Mouse (Mus musculus) ovary, adult 18-20 months (tissue): ENCODE data around the gene Rela.

Source experiments
- DNase-seq: peaks from one replicate; pipeline ENCODE4 v3.0.0; 2022; ENCODE audit warnings: low spot score, mixed read lengths

Rela gene

DNA sequence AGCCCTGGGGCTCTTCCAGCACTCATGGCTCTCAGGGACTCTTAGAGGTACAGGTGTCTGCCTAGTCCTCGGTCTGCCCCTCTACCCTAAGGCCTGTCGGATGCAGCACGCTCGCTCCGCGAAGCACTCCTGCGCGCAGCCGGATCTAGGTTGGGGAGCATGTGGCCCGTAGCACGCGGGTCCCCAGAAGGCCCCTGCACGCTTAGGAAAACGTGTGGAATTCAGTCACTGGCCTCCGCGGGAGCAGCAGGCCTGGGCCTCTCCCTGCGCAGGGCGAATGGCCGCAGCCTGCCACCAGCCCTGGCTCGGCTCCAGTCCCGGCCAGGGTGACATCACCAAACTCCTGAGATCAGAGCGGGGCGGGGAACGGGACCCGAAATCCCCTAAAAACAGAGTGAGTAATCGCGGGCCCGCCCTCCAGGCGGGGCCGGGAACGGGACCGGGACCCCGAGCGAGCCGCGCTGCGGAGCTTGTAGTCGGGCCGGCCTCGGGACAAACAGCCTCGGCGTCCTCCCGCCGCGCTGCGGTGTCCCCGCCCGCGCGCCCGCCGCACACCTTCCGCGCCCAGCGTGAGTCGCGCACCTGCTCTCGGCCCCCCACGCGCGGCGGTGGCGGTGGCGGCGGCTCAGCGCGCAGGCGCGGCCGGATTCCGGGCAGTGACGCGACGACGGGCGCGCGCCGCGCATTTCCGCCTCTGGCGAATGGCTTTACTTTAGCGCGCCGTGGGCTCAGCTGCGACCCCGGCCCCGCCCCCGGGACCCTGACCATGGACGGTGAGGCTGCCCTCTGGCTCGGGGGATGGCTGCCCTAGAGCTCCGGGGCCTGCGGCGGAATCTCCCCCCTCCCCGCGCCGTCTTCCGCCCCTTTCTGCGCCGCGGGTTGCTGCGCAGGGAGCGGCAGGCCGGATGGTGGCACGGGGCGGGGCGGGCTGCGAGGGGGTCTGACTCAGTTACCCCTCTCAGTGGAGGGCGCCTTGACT, at the start of gene Rela:
TSS of gene Rela (plus strand) at position 415 of the 979 bp plus-strand sequence.
- DNase-seq, result peak; percentile 88

- no peak for DNase-seq
Observed at GRCm38 (mm10) chr19:5589159-5589558, 48.1 kb upstream of the Rela start.

DNA sequence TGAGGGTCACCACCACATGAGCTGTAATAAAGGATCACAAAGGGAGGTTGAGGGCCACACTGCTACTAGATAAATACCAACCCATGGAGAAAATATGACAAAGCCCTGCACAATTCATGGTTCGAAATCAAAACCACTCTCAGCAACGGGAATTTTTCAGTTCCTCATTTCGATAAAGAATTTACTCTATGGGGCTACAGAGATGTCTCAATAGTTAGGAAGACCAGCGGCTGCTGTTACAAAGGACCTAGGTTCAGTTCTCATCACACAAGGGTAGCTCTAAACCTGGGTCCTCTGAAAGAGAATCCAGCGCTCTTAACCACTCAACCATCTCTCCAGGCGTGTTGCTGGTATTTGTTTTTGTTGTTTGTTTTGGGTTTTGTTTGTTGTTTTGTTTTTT, 45.4 kb upstream of the Rela start:
- no peak for DNase-seq

DNA sequence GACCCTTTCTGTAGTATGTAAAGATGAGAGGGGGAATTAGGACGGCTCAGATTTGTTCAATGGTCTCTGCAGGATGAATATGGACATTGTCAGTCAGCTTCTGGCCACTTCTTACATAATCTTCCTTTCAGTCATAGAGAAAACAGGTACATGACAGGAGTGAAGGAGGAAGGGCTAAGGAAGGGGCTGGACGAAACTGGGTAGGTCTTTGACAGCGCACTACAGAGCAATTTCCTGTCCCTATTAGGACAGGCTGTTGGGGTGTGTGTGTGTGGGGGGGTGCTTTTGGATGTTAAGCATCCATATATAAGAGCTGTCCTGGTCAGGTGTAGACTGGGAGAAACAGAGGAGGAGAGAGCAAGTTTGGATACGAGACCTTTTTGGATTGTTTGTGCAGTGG, 38.1 kb upstream of the Rela start:
- DNase-seq, result no peak

DNA sequence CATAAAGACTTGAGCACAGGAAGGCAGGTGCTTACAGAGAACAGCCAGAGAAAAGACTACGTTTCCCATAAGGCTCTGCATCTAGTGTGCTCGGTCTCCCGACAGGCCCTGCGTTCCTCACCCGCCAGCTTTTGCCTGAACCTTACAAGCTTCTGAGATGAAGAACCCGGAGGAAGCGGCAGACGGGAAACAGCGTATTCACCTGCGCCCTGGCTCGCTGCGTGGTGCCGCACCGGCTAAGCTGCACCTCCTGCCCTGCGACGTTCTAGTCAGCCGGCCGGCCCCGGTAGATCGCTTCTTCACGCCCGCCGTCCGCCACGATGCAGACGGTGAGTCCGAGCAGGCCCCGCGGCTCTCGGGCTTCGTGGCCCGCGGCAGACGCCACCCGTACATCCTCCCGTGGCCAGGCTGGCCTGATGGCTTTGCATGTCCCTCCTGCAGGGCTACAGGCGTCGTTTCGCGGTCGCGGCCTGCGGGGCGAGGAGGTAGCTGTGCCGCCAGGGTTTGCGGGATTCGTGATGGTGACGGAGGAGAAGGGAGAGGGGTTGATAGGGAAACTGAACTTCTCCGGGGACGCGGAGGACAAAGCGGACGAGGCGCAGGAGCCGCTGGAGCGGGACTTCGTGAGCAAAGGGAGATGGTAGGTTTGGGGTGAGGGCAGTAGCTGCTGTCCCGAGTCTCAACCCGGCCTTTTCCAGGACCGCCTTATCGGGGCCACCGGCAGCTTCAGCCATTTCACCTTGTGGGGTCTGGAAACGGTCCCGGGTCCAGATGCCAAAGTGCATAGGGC, 35.3 kb upstream of the Rela start, which contains the start of gene Rnaseh2c:
TSS of gene Rnaseh2c (plus strand) at position 122 of the 790 bp plus-strand sequence.
- DNase-seq, result peak; percentile 55

DNA sequence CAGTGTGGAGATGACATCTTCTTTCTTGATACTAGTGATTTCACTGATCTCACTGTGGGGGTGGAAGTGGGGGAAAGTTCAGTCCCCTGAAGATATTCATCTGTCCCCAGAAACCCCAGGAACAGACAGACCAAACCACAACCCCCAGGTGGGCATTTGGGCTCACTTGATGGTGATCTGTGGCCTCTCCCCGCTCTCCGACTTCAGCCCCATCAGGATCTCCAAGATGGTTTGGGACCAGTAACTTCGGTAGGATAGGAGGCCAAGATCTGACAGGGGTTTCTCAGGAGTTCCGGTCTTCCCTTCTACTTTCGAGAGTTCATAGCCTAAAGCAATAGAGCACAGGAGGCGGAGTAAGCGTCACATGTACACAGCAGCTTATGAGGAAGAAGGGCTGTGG, 33.6 kb upstream of the Rela start:
- DNase-seq, result no peak

DNA sequence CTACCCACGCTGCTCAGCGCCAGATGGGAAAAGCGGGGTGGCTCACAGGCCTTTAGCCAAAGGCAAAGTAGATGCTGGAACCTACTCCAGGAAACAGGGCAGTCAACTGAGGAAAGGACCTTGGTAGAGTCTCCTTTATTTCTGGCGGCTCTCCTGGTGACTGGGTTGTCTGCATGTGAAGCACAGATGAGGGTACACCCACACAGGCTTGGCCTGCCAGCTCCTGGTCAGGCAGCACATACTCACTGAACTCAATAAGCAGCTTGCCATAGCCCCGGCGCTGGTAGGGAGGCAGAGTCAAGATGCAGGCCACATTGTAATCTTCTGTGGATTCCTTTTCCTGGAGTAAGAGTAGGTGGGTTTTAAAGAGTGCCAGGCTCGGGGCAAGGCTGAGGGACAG, 32.2 kb upstream of the Rela start:
- DNase-seq, result no peak

DNA sequence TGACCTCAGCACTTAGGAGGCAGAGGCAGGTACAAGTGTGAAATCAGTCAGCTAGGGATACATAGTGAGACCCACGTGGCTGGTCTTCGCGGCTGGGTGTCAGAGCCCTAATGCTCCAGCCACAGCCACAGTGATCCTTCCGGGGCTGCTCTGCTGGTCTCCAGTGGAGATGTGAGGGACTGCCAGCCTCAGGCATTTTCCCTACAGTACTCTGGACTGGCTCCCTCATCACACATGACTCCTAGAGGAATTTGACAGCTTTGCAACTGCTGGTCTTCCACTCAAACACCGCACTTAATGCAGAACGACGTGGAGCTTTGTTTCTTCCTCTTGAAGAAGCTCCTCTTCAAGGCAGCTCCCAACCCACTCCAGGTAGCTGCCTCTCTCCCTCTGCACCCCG, 31.1 kb upstream of the Rela start:
- DNase-seq, result no peak

- no peak for DNase-seq
Observed at GRCm38 (mm10) chr19:5607705-5608410, 29.4 kb upstream of the Rela start.

DNA sequence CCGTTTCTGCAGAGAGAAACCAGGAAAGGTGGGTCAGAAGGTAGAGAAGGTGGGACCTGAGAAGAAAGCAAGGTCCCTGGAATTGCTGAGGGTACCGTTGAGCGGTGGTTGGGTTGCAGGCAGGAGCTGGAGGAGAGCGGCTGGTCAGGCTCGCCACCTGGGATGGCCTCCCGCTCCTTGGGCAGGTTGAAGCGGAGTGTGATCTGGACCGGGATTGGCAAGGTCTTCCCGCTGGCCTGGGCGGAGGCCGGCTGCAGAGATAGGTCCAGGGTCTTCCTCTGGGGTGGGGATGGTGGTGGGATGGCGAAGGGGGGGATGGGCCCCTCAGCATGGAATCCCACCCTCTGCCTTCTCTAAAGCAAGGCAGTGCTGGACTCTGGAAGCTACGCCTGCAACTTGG, 28.6 kb upstream of the Rela start:
- no peak for DNase-seq

DNA sequence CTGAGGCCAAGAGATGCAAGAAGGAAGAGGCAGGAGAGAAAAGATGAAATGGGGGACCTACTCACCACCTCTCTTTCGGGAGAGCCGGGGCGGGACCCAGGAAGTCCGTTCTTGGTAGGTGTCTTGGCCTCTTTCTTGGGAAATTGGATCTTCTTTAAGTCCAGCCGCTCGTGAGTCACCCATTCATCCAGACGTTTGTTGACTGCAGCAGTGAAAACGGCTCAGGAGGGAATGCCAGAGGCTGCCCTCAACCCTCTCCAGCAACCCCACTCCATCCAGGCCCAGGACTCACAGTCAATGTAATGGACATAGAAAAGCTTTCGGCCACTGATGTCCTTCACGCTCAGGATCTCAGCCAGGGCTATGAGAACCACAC, 28.1 kb upstream of the Rela start:
- no peak for DNase-seq

DNA sequence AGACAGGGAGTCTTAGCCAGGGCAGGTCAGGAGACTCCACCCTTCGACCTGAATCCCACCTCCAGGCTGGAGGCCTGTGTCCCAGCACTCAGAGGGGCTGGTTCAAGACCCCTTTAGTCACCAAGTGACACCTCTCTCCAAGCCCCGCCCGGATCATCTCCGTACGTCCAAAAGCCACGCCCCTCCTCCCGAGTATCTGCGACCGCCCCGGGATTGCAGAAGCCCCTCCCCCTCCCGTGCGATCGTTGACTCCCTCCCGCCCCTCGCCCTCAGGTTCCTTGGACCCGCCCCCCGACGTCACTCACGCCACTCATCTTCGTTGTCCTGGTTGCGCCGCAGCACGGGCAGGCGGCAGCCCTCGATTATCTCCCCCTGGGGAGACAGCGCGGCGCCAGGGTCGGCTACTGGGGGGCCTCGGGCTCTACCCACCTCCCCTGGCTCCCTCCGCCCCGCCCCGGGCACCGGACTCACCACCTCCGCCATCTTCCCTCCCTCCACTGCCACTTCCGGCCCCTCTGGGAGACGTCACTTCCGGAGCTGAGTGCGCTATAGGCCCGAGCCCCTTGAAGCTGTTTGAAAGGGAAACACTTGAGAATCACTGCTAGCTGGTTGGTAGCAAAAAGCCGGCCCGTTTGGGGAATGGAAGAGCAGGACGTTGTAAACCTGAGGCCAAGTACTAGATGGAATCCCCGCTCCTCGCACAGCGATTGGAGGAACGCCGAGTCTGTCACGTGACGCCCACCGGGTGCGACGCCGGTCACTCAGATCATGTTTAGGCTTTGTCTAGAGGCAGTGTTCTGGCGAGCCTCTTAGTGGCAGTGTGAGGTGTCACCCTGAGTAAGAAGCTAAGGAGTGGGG, 27.5 kb upstream of the Rela start, which contains the start of gene Kat5:
TSS of gene Kat5 (minus strand) at position 691 of the 858 bp plus-strand sequence.
- peak; percentile 81 for DNase-seq

DNA sequence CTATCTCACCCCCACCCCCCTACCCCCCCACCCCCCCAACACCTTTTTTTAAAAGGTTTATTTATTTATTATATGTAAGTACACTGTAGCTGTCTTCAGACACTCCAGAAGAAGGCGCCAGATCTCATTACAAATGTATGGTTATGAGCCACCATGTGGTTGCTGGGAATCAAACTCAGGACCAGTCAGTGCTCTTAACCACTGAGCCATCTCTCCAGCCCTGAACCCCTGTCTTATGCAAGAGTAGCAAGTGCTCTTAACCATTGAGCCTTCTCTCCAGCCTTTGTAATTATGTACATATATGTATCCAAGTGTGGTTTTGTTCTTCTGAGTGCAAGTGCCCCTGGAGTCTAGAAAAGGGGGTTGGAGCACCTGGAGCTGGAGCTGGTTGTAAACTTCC, 25.3 kb upstream of the Rela start:
- no peak for DNase-seq

DNA sequence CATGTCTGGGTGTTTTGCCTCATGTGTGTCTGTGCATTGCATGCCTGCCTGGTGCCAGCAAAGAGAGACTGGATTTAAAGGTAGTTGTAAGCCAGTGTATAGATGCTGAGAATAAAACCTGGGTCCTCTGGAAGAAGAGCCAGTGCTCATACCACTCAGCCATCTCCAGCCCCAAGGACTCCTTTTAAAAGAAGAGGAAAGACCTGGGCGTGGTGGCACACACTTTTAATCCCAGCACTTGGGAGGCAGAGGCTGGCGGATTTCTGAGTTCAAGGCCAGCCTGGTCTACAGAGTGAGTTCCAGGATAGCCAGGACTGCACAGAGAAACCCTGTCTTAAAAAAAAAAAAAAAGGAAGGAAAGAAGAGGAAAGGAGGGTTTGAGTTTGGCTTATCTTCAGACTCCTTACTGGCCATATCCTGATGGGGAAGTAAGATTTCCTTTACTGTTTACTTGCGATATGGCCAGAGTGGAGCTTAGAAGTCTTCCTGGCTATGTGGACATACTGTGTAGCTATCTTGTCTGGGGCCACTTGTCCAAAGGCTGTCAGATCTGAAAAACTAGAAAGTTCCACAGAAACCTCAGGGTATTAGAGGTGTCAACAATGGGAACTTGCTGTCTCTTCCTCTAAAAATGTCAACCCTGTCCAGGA, 24.4 kb upstream of the Rela start:
- DNase-seq, result no peak

DNA sequence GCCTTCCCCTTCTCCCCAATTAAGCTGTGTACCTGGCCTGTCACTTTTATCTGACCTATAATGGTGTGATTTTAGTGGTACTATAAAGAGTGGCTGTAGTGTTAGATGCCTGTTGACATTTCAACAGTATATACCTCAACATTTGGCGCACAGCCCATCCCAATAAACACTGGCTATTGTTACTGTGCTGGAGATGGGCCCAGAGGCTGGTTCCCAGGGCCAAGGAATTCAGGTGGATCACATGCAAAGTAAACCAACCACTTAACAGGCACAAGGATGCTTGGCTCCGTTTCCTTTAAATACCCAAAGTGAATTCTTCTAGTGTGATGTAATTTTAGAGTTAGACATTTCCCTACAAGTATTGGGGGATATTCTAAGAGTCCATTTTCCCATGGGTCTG, 22.3 kb upstream of the Rela start:
- DNase-seq, result no peak

DNA sequence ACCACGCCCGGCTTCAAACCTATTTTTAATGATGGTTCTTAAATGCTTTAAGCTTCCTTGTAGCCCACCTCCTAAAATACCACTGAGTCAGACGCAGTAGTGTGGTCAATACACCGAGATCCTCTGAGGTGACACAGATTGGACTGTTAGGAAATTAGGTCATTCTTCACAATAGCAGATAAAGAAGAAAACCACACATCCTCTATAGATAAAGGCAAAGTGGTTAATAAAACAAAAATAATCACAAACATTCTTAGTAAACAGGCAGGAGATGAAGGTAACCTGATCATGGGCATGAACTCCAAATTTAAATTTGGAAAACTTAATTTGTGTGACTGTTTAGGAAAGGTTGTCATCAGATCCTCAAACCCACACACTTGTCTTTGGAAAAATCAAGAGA, 17.3 kb upstream of the Rela start:
- no peak for DNase-seq

GRCm38 (mm10) chr19:5621884-5622283, 15.4 kb upstream of the Rela start:
- no peak for DNase-seq

- no peak for DNase-seq
Observed at GRCm38 (mm10) chr19:5625311-5625710, 12.0 kb upstream of the Rela start.

- DNase-seq, result no peak
Observed at GRCm38 (mm10) chr19:5629907-5630306, 7.4 kb upstream of the Rela start.

DNA sequence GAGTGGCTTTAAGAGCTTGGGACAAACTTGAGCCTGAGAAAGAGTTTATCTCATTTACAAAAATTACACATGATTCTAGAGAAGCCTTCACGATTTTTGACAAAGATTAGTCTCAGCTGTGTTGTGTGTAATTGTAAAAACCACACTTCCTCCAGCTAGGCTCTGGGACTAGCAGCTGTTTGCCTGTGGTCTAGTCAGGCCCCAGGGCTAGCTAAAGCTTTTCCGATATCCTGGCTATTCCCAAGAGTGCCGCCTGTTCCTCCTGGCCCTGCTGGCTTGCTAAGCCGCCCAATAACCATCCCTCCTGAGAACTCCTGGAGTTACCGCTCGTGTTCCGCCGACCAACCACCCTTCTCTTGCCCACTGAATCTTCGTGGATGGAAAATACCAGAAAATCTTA, 5.2 kb upstream of the Rela start:
- DNase-seq, result no peak

GRCm38 (mm10) chr19:5636036-5636570, 1.2 kb upstream of the Rela start:
- DNase-seq, result no peak
